Mouse (Mus musculus) cerebellum, adult 2 months (tissue): ENCODE data around the gene Cacna1s.

Source experiments
- CTCF ChIP-seq: fragments of 200-500 bp; IDR thresholded peaks from 2 replicates; pipeline ENCODE4 v1.5.1; 2011; ENCODE audit warnings: low read depth, mild to moderate bottlenecking, control low read depth, low read length, moderate library complexity, borderline replicate concordance; ENCODE audit not compliant: insufficient read depth
- POLR2A ChIP-seq: fragments of 200-500 bp; IDR thresholded peaks from 2 replicates; pipeline ENCODE4 v1.6.1; 2011; ENCODE audit warnings: low read length, control low read depth, borderline replicate concordance; ENCODE audit not compliant: insufficient read depth

DNA sequence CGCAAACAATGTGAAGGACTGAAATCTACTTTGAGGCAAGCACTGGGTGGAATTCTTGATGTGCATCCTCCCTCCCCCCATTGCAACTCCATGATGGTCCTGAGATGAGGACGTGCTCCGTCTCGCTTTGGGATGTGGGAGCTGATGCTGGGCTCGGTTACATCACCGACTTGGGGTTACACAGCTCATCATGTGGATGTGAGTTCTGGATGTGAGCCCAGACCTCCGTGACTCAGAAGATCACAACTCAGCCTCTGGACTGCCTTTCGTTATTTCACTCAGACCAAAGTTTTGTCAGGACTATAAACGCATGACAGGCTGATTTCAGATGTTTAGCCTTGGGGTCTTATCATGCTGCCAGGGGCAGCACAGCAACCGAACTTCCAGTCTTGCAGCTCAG lies 74.3 kb downstream of the Cacna1s start:
- no peak for TF ChIP-seq POLR2A
- no peak for TF ChIP-seq CTCF
